Mouse (Mus musculus): ENCODE measurements around the gene Sult6b2. TPM values are rescaled to one million over a fixed set of nuclear protein-coding genes. Genes with fewer than 3 reads are reported as not detected.

Sult6b2 gene
- polyA plus RNA-seq, 1 experiment from 2014 or later = not detected

- ATAC-seq (ENCODE audit: low FRiP score) (no peak; the same call in 1 of the 2 replicates), DNase-seq (ENCODE audit: low spot score) (no peak)
- WGBS = 72% methylated on average over 3 of the region's 3 CpGs
Measured at GRCm38 (mm10) chr6:142815513-142815912, 11.2 kb upstream of the Sult6b2 start.

GRCm38 (mm10) chr6:142814495-142814921, 10.2 kb upstream of the Sult6b2 start:
- Histone ChIP-seq H3K4me2 (replicated peaks) (peak overlapping the region; percentile 54), H3K9ac (peak overlapping the region; percentile 44), H3K27ac (0 out of 2 replicates have a peak overlapping the region, but pooled peaks have one; percentile 12), H3K4me3 (replicated peaks; ENCODE audit: low read length) (peak overlapping the region; percentile 25), H3K4me1 (replicated peaks; ENCODE audit: control insufficient read depth, insufficient read depth, low read length) (peaks cover 10% of the 10 kb centered on the region; the same call in 1 of the 2 replicates), H3K27me3 (ENCODE audit: control insufficient read depth, insufficient read depth, low read length) (no peaks in the 10 kb centered on the region), H3K36me3 (replicated peaks; ENCODE audit: control insufficient read depth, insufficient read depth) (no peaks in the 10 kb centered on the region), H3K9me3 (ENCODE audit: control insufficient read depth, low read length) (no peaks in the 10 kb centered on the region)
- ATAC-seq (ENCODE audit: low FRiP score) (peak; percentile 34; the same call in 1 of the 2 replicates), DNase-seq (ENCODE audit: low spot score) (peak; percentile 96)
- 5% methylated on average over 15 of the region's 15 CpGs for WGBS

More at GRCm38 (mm10) chr6:142815513-142815912, 11.2 kb upstream of the Sult6b2 start:
- Histone ChIP-seq H3K36me3 (replicated peaks; ENCODE audit: control insufficient read depth, insufficient read depth) (no peaks in the 10 kb centered on the region), H3K9me3 (ENCODE audit: control insufficient read depth, low read length) (no peaks in the 10 kb centered on the region), H3K27me3 (ENCODE audit: control insufficient read depth, insufficient read depth, low read length) (no peaks in the 10 kb centered on the region), H3K4me2 (replicated peaks) (no peak overlapping the region), H3K4me1 (replicated peaks; ENCODE audit: control insufficient read depth, insufficient read depth, low read length) (peaks cover 10% of the 10 kb centered on the region; the same call in 1 of the 2 replicates), H3K27ac (no peak overlapping the region), H3K4me3 (replicated peaks; ENCODE audit: low read length) (no peak overlapping the region), H3K9ac (no peak overlapping the region)

- Histone ChIP-seq H3K27me3 (ENCODE audit: control insufficient read depth, insufficient read depth, low read length) (no peaks in the 10 kb centered on the region), H3K9ac (no peak overlapping the region), H3K27ac (no peak overlapping the region), H3K36me3 (replicated peaks; ENCODE audit: control insufficient read depth, insufficient read depth) (no peaks in the 10 kb centered on the region), H3K4me2 (replicated peaks) (peak overlapping the region; percentile 54), H3K4me1 (replicated peaks; ENCODE audit: control insufficient read depth, insufficient read depth, low read length) (peaks cover 10% of the 10 kb centered on the region; the same call in 1 of the 2 replicates), H3K4me3 (replicated peaks; ENCODE audit: low read length) (no peak overlapping the region), H3K9me3 (ENCODE audit: control insufficient read depth, low read length) (no peaks in the 10 kb centered on the region)
- DNase-seq (ENCODE audit: low spot score) (no peak), ATAC-seq (ENCODE audit: low FRiP score) (no peak)
- 66% methylated on average over 10 of the region's 10 CpGs for WGBS
Measured at GRCm38 (mm10) chr6:142814011-142814410, 9.7 kb upstream of the Sult6b2 start.

DNA sequence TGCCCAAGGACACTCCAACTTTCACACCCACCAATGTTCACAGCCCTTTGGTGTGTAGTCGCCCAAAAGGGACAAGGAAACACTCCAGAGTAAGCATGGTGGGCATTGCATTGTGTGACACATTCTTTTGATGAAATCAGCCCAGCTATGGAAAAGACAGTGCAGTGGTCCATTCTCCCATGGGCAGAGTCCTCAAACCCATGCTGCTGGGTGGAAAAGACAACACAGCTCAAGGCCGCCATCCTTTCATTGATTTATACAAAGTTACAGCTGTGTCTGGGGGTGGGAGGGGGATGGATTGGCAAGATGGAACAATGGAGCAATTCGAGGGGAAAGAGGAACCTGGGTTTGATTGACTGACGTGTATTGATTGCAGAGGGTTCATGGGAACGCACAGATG, 8.7 kb upstream of the Sult6b2 start:
- WGBS = 42% methylated on average over 5 of the region's 5 CpGs
- Histone ChIP-seq H3K27ac (no peak overlapping the region), H3K36me3 (replicated peaks; ENCODE audit: control insufficient read depth, insufficient read depth) (no peaks in the 10 kb centered on the region), H3K4me2 (replicated peaks) (no peak overlapping the region), H3K27me3 (ENCODE audit: control insufficient read depth, insufficient read depth, low read length) (no peaks in the 10 kb centered on the region), H3K9me3 (ENCODE audit: control insufficient read depth, low read length) (no peaks in the 10 kb centered on the region), H3K4me3 (replicated peaks; ENCODE audit: low read length) (no peak overlapping the region), H3K4me1 (replicated peaks; ENCODE audit: control insufficient read depth, insufficient read depth, low read length) (peaks cover 10% of the 10 kb centered on the region; the same call in 1 of the 2 replicates), H3K9ac (no peak overlapping the region)
- no peak for ATAC-seq (ENCODE audit: low FRiP score)
- no peak for DNase-seq (ENCODE audit: low spot score)

DNA sequence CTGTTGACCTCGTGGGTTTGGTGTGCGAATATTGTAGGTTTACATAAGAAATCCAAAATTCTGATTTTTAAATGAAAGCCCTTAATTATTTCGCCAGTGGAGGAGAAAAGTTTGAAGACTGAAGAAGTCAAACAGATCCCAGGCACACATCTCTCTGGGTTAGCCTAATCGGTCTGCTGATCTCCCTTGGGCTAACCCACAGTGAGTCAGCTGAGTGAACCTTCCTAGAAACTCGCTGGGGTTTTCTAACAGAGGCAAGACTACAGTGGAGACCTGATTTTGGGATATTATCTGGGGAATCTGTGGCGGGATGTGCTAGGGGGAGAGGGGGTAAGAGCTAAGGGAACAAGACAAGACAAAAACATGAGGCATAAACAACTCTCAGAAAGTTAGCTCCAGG, 5.9 kb upstream of the Sult6b2 start:
- DNase-seq (ENCODE audit: low spot score) = no peak

DNA sequence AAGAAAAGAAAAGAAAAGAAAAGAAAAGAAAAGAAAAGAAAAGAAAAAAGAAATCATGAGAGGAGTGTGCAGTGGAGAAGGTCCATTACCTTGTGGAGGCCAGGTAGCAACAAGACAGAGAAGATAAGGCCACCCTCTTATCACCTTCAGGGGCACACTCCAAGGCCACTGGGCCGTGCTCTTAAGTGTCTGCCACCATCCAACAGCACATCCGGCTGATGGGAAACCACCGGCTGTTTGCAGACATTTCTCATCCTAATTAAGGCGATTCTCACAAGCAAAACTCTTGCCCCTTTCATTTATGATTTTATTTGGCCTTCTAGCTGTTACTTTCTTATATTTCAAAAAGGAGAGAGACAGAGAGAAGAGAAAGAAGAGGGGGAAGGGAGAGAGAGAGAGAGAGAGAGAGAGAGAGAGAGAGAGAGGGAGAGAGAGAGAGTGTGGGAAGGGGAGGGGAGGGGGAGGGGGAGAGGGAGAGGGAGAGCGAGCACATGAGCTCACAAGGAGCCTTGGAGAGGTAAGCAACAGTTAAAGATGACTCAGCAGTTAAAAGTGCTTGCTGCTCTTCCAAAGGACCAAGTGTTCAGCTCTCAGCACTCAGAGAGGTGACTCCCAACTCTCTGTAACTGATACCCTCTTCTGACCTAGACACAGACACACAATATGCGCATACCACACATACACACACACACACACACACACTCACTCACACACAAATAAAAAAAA, 5.2 kb upstream of the Sult6b2 start:
- Histone ChIP-seq H3K9ac (no peak overlapping the region), H3K36me3 (replicated peaks; ENCODE audit: control insufficient read depth, insufficient read depth) (no peaks in the 10 kb centered on the region), H3K27ac (no peak overlapping the region), H3K4me3 (replicated peaks; ENCODE audit: low read length) (no peak overlapping the region), H3K4me2 (replicated peaks) (no peak overlapping the region), H3K4me1 (replicated peaks; ENCODE audit: control insufficient read depth, insufficient read depth, low read length) (peaks cover 10% of the 10 kb centered on the region; the same call in 1 of the 2 replicates), H3K27me3 (ENCODE audit: control insufficient read depth, insufficient read depth, low read length) (no peaks in the 10 kb centered on the region), H3K9me3 (ENCODE audit: control insufficient read depth, low read length) (no peaks in the 10 kb centered on the region)
- ATAC-seq (ENCODE audit: low FRiP score) (no peak), DNase-seq (ENCODE audit: low spot score) (no peak)
- 58% methylated on average over 6 of the region's 6 CpGs for WGBS

More for the DNA sequence above, 5.9 kb upstream of the Sult6b2 start:
- Histone ChIP-seq H3K9me3 (ENCODE audit: control insufficient read depth, low read length) (no peaks in the 10 kb centered on the region), H3K27ac (no peak overlapping the region), H3K36me3 (replicated peaks; ENCODE audit: control insufficient read depth, insufficient read depth) (no peaks in the 10 kb centered on the region), H3K4me2 (replicated peaks) (no peak overlapping the region), H3K4me1 (replicated peaks; ENCODE audit: control insufficient read depth, insufficient read depth, low read length) (peaks cover 10% of the 10 kb centered on the region; the same call in 1 of the 2 replicates), H3K27me3 (ENCODE audit: control insufficient read depth, insufficient read depth, low read length) (no peaks in the 10 kb centered on the region), H3K4me3 (replicated peaks; ENCODE audit: low read length) (no peak overlapping the region), H3K9ac (no peak overlapping the region)
- 72% methylated on average over 6 of the region's 6 CpGs for WGBS
- ATAC-seq (ENCODE audit: low FRiP score) = no peak

DNA sequence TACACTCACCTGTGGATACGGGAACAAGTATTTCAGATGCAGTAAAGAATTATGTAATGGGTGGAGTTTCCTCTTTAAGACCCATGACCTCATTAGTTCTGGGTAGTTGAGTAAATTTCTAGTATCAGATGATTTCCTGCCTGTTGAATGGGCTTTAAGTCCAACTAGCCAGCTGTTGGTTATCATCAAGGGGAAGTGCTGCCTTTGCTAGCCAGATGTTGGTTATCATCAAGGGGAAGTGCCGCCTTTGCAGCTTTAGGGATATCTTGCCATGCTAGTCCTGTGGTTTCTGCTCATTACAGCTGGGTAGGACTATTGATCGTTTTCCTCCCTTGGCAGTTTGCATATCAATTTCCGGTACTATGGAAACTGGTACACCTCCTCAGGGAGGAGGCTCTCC, 2.0 kb upstream of the Sult6b2 start:
- no peaks in the 10 kb centered on the region for H3K4me1 ChIP-seq (replicated peaks; ENCODE audit: control insufficient read depth, insufficient read depth, low read length)
- no peak for ATAC-seq (ENCODE audit: low FRiP score)
- no peak overlapping the region for H3K4me3 ChIP-seq (replicated peaks; ENCODE audit: low read length)
- H3K4me2 ChIP-seq (replicated peaks) = no peak overlapping the region
- DNase-seq (ENCODE audit: low spot score) = no peak
- no peak overlapping the region for H3K9ac ChIP-seq
- no peak overlapping the region for H3K27ac ChIP-seq
- H3K27me3 ChIP-seq (ENCODE audit: control insufficient read depth, insufficient read depth, low read length) = no peaks in the 10 kb centered on the region
- no peaks in the 10 kb centered on the region for H3K36me3 ChIP-seq (replicated peaks; ENCODE audit: control insufficient read depth, insufficient read depth)
- WGBS = 85% methylated on average over 4 of the region's 4 CpGs
- H3K9me3 ChIP-seq (ENCODE audit: control insufficient read depth, low read length) = no peaks in the 10 kb centered on the region

- Histone ChIP-seq H3K4me2 (replicated peaks) (no peak overlapping the region), H3K36me3 (replicated peaks; ENCODE audit: control insufficient read depth, insufficient read depth) (no peaks in the 10 kb centered on the region), H3K9ac (no peak overlapping the region), H3K9me3 (ENCODE audit: control insufficient read depth, low read length) (no peaks in the 10 kb centered on the region), H3K4me3 (replicated peaks; ENCODE audit: low read length) (no peak overlapping the region), H3K27ac (no peak overlapping the region), H3K4me1 (replicated peaks; ENCODE audit: control insufficient read depth, insufficient read depth, low read length) (no peaks in the 10 kb centered on the region), H3K27me3 (ENCODE audit: control insufficient read depth, insufficient read depth, low read length) (no peaks in the 10 kb centered on the region)
- no peak for DNase-seq (ENCODE audit: low spot score)
- ATAC-seq (ENCODE audit: low FRiP score) = no peak
- 51% methylated on average over 11 of the region's 11 CpGs for WGBS
Measured at GRCm38 (mm10) chr6:142802617-142803525, 1.4 kb downstream of the Sult6b2 start.

GRCm38 (mm10) chr6:142801687-142802086, 2.6 kb downstream of the Sult6b2 start:
- 81% methylated on average over 5 of the region's 5 CpGs for WGBS
- Histone ChIP-seq H3K27ac (no peak overlapping the region), H3K4me1 (replicated peaks; ENCODE audit: control insufficient read depth, insufficient read depth, low read length) (no peaks in the 10 kb centered on the region), H3K36me3 (replicated peaks; ENCODE audit: control insufficient read depth, insufficient read depth) (no peaks in the 10 kb centered on the region), H3K4me2 (replicated peaks) (no peak overlapping the region), H3K4me3 (replicated peaks; ENCODE audit: low read length) (no peak overlapping the region), H3K27me3 (ENCODE audit: control insufficient read depth, insufficient read depth, low read length) (no peaks in the 10 kb centered on the region), H3K9me3 (ENCODE audit: control insufficient read depth, low read length) (no peaks in the 10 kb centered on the region), H3K9ac (no peak overlapping the region)
- ATAC-seq (ENCODE audit: low FRiP score) (no peak), DNase-seq (ENCODE audit: low spot score) (no peak)

Data from hindbrain, embryonic 14.5 days (tissue).